Mouse (Mus musculus): Measurements from ENCODE around the gene Casp7. TPM values are rescaled to one million over a fixed set of nuclear protein-coding genes. Genes with fewer than 3 reads are reported as not detected.

Casp7 gene
- polyA plus RNA-seq, 1 experiment from 2014 or later = 16.7 TPM

- no peaks in the 10 kb centered on the region for H3K36me3 ChIP-seq
- no peak overlapping the region for H3K27ac ChIP-seq
- H3K27me3 ChIP-seq = no peaks in the 10 kb centered on the region
- no peaks in the 10 kb centered on the region for H3K9me3 ChIP-seq (replicated peaks)
- no peak overlapping the region for H3K9ac ChIP-seq
- H3K4me2 ChIP-seq (replicated peaks) = no peak overlapping the region
- H3K4me1 ChIP-seq = no peaks in the 10 kb centered on the region
- H3K4me3 ChIP-seq = no peak overlapping the region
- no peak for ATAC-seq (ENCODE audit: low FRiP score)
- WGBS = 90% methylated on average over 10 of the region's 10 CpGs
These were observed 62.5 kb downstream of the Casp7 start for GRCm38 (mm10) chr19:56459154-56460050.

- Histone ChIP-seq H3K4me3 (no peak overlapping the region), H3K27me3 (no peaks in the 10 kb centered on the region), H3K4me1 (no peaks in the 10 kb centered on the region), H3K4me2 (replicated peaks) (no peak overlapping the region), H3K9ac (no peak overlapping the region), H3K9me3 (replicated peaks) (no peaks in the 10 kb centered on the region), H3K27ac (no peak overlapping the region), H3K36me3 (no peaks in the 10 kb centered on the region)
- ATAC-seq (ENCODE audit: low FRiP score) = no peak
- 75% methylated on average over 2 of the region's 2 CpGs for WGBS
These were observed 63.3 kb downstream of the Casp7 start for GRCm38 (mm10) chr19:56460241-56460640.

DNA sequence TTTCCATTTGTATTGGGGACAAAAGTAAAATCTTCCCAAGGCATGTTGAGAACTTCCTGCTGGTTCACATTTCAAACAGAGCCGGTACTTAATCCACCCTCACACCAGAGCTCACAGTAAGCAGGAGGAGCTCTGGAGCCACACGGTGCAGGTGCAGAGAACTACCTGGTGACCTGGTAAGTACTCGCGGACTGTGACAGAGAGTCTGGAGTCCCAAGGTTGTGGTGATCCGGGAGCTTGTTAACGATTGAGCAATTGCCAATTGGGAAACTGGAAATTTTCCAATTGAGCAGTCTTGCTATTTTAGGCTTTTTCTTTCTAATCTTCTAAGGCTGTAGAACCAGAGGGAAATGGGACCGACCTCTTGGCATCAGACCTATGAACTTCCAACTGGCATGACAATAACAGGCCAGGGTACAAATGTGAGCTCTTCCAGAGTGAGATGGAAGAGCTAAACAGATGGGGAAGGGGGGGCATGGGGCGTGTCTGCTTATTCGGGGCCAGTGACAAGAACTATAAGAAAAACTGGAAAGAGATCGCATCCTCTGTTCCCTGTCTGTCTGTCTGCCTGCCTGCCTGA, 64.7 kb downstream of the Casp7 start, which contains the start of gene Plekhs1:
TSS of gene Plekhs1 (plus strand) at position 119 of the 580 bp plus-strand sequence.
- no peaks in the 10 kb centered on the region for H3K9me3 ChIP-seq (replicated peaks)
- H3K27ac ChIP-seq = no peak within 1 kb of the TSS
- H3K4me3 ChIP-seq = no peak within 1 kb of the TSS
- no peaks in the 10 kb centered on the region for H3K36me3 ChIP-seq
- 76% methylated on average over 10 of the region's 10 CpGs for WGBS
- no peak within 1 kb of the TSS for H3K9ac ChIP-seq
- H3K4me2 ChIP-seq (replicated peaks) = no peak within 1 kb of the TSS
- no peaks in the 10 kb centered on the region for H3K27me3 ChIP-seq
- H3K4me1 ChIP-seq = no peaks in the 10 kb centered on the region
- no peak for ATAC-seq (ENCODE audit: low FRiP score)

GRCm38 (mm10) chr19:56462786-56463185, 65.9 kb downstream of the Casp7 start:
- no peak overlapping the region for H3K9ac ChIP-seq
- H3K36me3 ChIP-seq = no peaks in the 10 kb centered on the region
- no peak for ATAC-seq (ENCODE audit: low FRiP score)
- no peak overlapping the region for H3K4me2 ChIP-seq (replicated peaks)
- no peak overlapping the region for H3K27ac ChIP-seq
- 80% methylated on average over 4 of the region's 4 CpGs for WGBS
- no peaks in the 10 kb centered on the region for H3K27me3 ChIP-seq
- no peaks in the 10 kb centered on the region for H3K4me1 ChIP-seq
- no peak overlapping the region for H3K4me3 ChIP-seq
- no peaks in the 10 kb centered on the region for H3K9me3 ChIP-seq (replicated peaks)

GRCm38 (mm10) chr19:56466486-56466885, 69.6 kb downstream of the Casp7 start:
- Histone ChIP-seq H3K36me3 (no peaks in the 10 kb centered on the region), H3K9me3 (replicated peaks) (no peaks in the 10 kb centered on the region), H3K27ac (no peak overlapping the region), H3K4me1 (no peaks in the 10 kb centered on the region), H3K4me2 (replicated peaks) (no peak overlapping the region), H3K27me3 (no peaks in the 10 kb centered on the region), H3K4me3 (no peak overlapping the region), H3K9ac (no peak overlapping the region)
- no peak for ATAC-seq (ENCODE audit: low FRiP score)
- 79% methylated on average over 8 of the region's 8 CpGs for WGBS

DNA sequence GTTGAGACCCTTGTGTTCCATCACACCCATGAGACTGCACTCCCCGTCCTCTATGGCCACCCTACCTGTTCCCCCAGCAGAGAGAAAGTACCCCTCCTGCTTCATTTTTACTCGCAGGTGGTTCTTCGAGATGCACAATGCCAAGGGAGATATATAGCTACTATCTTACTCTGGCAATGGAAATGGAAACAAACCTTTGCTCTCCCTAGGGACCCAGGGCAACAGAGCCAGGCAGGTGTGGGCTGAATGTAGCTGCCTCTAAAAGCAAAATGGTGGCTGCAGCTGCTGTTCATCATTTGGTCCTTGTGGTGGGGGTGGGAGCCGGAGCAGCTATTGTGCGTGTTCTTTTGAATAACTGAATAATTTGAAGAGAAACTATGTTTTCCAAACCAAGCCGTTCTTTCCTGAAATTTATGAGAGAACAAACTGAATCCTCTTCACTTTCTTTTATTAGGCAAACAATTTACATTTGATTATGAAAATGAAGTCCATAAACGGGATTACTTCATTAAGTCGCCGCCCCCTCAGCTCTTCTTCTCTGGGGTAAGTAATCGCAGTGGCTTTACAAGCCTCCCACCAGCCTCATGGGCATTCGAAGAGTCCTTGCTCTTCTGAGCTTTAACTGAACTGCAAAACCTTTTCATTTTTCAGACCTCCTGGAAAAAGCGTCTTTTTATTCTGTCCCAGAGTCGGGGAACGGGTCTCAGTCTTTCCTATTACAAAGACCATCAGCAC, 73.5 kb downstream of the Casp7 start:
- H3K4me1 ChIP-seq = peaks cover 2% of the 10 kb centered on the region; the same call in 1 of the 2 replicates
- peaks cover 3% of the 10 kb centered on the region for H3K27me3 ChIP-seq
- no peak overlapping the region for H3K27ac ChIP-seq
- WGBS = 78% methylated on average over 14 of the region's 14 CpGs
- no peak overlapping the region for H3K4me2 ChIP-seq (replicated peaks)
- H3K4me3 ChIP-seq = no peak overlapping the region
- no peaks in the 10 kb centered on the region for H3K9me3 ChIP-seq (replicated peaks)
- no peaks in the 10 kb centered on the region for H3K36me3 ChIP-seq
- no peak overlapping the region for H3K9ac ChIP-seq
- no peak for ATAC-seq (ENCODE audit: low FRiP score)

DNA sequence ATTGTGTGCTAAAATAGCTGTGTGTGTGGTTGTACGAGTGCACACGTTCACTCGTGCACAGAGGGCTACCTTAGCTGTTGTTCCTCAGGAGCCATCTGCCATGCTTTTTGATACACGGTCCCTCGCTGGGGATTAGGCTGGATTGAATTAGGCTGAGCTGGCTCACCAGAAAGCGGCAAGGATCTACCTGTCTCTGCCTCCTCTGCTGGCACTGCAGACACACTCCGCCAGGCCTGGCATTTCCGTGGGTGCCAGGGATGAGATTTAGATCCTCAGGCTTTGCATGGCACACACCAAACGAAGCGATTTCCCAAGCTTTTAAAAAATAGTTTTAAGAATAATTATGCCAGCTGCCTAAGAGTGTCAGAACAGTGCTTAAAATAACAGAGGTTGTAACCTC, 75.0 kb downstream of the Casp7 start:
- 79% methylated on average over 10 of the region's 10 CpGs for WGBS
- Histone ChIP-seq H3K4me2 (replicated peaks) (no peak overlapping the region), H3K27me3 (peaks cover 3% of the 10 kb centered on the region), H3K4me3 (no peak overlapping the region), H3K27ac (no peak overlapping the region), H3K36me3 (no peaks in the 10 kb centered on the region), H3K9me3 (replicated peaks) (no peaks in the 10 kb centered on the region), H3K9ac (no peak overlapping the region), H3K4me1 (peaks cover 2% of the 10 kb centered on the region; the same call in 1 of the 2 replicates)
- ATAC-seq (ENCODE audit: low FRiP score) = no peak

DNA sequence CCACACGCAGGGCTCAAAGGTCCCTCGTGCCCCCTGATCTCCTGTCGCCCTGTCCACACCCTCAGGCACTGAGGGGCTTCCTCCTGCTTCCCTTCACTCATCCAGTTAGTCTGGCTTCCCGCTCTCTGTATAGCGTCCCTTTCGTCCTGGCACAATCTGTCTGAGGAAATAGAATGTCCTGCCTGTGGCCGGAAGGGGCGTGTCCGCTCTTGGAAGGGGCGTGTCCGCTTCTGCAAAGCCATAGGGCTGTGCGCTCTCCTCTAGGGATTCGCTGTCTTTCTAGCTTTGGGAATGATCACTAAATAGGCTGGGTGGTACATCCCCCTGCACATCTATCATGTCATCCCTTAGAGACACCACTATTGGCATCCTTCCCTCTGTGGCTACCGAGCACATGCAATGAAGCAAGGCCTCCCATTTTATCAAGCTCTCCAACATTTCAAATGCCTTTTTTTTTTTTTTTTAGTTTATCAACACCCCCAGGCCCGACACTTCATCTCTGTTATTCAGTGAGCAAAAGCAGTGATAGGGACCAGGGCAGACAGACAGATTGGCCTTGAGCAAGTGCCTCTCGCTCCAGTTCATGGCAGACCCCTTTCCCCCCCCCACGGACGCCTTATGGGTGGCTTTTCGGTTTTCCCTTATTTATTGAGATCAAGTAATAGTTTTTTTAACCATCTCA, 78.1 kb downstream of the Casp7 start:
- Histone ChIP-seq H3K27me3 (peaks cover 3% of the 10 kb centered on the region), H3K9me3 (replicated peaks) (no peaks in the 10 kb centered on the region), H3K27ac (no peak overlapping the region), H3K9ac (no peak overlapping the region), H3K4me2 (replicated peaks) (peak overlapping the region; percentile 19), H3K4me3 (no peak overlapping the region), H3K36me3 (no peaks in the 10 kb centered on the region), H3K4me1 (peaks cover 2% of the 10 kb centered on the region; the same call in 1 of the 2 replicates)
- 56% methylated on average over 19 of the region's 19 CpGs for WGBS
- ATAC-seq (ENCODE audit: low FRiP score) = peak; percentile 54; the same call in 1 of the 2 replicates

- Histone ChIP-seq H3K9ac (no peak overlapping the region), H3K4me1 (peaks cover 2% of the 10 kb centered on the region; the same call in 1 of the 2 replicates), H3K27ac (no peak overlapping the region), H3K4me3 (no peak overlapping the region), H3K36me3 (no peaks in the 10 kb centered on the region), H3K9me3 (replicated peaks) (no peaks in the 10 kb centered on the region), H3K27me3 (peaks cover 3% of the 10 kb centered on the region), H3K4me2 (replicated peaks) (no peak overlapping the region)
- ATAC-seq (ENCODE audit: low FRiP score) = peak; percentile 19; the same call in 1 of the 2 replicates
- WGBS = 30% methylated on average over 2 of the region's 2 CpGs
These were observed 79.6 kb downstream of the Casp7 start for GRCm38 (mm10) chr19:56476546-56476945.

- no peak for ATAC-seq (ENCODE audit: low FRiP score)
- Histone ChIP-seq H3K9me3 (replicated peaks) (no peaks in the 10 kb centered on the region), H3K9ac (no peak overlapping the region), H3K27ac (no peak overlapping the region), H3K4me2 (replicated peaks) (no peak overlapping the region), H3K27me3 (peaks cover 3% of the 10 kb centered on the region), H3K4me1 (peaks cover 2% of the 10 kb centered on the region; the same call in 1 of the 2 replicates), H3K4me3 (no peak overlapping the region), H3K36me3 (no peaks in the 10 kb centered on the region)
- 87% methylated on average over 5 of the region's 5 CpGs for WGBS
These were observed 80.3 kb downstream of the Casp7 start for GRCm38 (mm10) chr19:56477253-56477652.

DNA sequence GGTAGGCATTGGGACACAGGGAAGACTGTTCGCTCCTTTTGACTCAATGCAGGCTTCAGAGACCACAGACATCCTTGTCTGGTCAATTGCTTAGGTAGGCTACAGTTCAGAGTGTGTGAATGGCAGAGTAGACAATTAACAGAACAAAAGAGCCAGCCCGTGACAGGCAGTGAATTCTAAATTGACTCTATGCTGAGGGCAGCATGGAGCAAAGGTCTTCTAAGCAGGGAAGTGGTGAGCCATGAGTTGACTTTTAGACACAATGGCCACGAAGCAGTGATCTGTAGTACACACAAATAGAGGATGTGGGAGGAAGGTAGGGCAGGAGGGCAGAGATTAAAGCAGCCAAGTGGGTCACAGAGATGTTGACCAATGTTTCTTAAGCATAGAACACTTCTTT, 80.9 kb downstream of the Casp7 start:
- ATAC-seq (ENCODE audit: low FRiP score) = no peak
- no peak overlapping the region for H3K4me2 ChIP-seq (replicated peaks)
- H3K9me3 ChIP-seq (replicated peaks) = no peaks in the 10 kb centered on the region
- 33% methylated on average over 3 of the region's 3 CpGs for WGBS
- peaks cover 2% of the 10 kb centered on the region; the same call in 1 of the 2 replicates for H3K4me1 ChIP-seq
- H3K4me3 ChIP-seq = no peak overlapping the region
- H3K27ac ChIP-seq = no peak overlapping the region
- H3K9ac ChIP-seq = no peak overlapping the region
- H3K36me3 ChIP-seq = no peaks in the 10 kb centered on the region
- H3K27me3 ChIP-seq = no peaks in the 10 kb centered on the region; the same call in none of the 2 replicates
